Mouse (Mus musculus): ENCODE data around the gene Hist1h3g. TPM values are rescaled to one million over a fixed set of nuclear protein-coding genes. Genes with fewer than 3 reads are reported as not detected.
"Not testable (repeated sequence)": the region's sequence is repeated elsewhere in the genome, so short reads cannot be mapped to it uniquely, and the experiment has no call there.

Gene Hist1h3g
- total RNA-seq, 2 experiments from 2014 or later, result 3.6 to 5.5 TPM

DNA sequence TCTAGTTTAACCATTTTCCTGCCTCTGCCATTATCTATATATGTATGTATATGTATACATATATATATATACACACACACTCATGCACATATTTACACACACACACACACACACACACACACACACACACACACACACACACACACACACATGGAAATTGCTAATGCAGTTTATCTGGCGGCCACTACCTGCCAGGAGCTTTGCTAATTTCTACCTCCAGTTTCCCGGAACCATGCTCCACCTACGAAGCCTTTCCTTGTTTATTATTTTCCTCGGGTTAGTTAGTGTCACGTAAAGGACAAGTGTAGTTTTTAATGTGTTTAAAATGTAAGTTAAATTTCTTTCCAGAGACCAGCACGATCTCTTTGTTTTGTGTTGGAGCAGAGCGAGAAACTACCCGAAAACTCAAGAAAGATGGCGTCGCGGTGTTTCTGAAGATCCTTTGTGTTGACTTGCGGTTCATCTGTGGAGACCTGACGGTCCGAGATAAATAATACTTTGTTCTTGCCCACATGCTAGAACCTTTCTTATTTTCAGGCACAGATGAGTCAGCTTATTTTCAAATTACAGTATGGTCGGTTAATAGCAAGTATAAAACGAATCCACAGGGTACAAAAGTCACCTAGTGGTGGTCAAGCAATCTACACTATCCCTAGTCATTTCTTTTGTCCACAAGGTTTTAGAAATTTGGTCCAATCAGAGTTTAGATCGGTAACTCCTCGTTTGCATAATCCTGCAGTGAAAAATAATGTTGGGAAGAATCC lies 27.7 kb downstream of the Hist1h3g start:
- no peak for DNase-seq (ENCODE audit: low spot score in 2 of 2)
- Histone ChIP-seq H3K27ac (peak overlapping the region; percentile 97), H3K4me3 (peak overlapping the region; percentile 73)
- peak; percentile 81 for TF ChIP-seq CTCF (conservative IDR thresholded peaks at IDR 0.05)

GRCm38 (mm10) chr13:23564482-23564881 lies 29.3 kb downstream of the Hist1h3g start:
- no peak for DNase-seq (ENCODE audit: low spot score in 2 of 2)

DNA sequence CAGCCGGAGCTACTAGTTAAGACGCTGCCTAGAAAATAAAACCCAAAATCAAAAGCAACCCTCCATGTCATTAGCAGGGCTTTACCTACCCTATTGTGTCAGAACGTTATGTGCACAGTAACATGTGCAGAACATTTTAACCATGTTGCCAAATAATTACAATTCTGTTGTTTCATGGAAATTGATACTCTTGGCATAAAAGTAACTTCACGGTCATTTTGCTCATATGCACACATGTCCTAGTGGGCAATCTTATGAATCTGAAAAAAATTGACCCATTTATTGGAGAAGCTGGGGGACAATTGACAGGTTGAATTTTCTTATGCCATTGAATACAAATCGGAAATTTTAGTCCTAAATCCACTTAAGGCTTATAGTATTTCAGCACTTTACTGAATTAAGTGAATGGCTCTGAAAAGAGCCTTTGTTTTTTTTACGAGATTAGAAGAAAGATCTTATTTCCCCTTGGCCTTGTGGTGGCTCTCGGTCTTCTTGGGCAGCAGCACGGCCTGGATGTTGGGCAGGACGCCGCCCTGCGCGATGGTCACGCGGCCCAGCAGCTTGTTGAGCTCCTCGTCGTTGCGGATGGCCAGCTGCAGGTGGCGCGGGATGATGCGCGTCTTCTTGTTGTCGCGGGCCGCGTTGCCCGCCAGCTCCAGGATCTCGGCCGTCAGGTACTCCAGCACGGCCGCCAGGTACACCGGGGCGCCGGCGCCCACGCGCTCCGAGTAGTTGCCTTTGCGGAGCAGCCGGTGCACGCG lies 35.2 kb downstream of the Hist1h3g start:
- H3K4me3 ChIP-seq, result peak overlapping the region; percentile 73
- H3K27ac ChIP-seq, result peak overlapping the region; percentile 95

More at GRCm38 (mm10) chr13:23564482-23564881, 29.3 kb downstream of the Hist1h3g start:
- H3K27ac ChIP-seq, result no peak overlapping the region
- no peak overlapping the region for H3K4me3 ChIP-seq
- no peak for TF ChIP-seq CTCF (conservative IDR thresholded peaks at IDR 0.05)

GRCm38 (mm10) chr13:23571022-23571503 lies 35.8 kb downstream of the Hist1h3g start, which contains the start of the genes Hist1h2ae and Hist1h2bg:
Gene Hist1h2ae, minus strand, starts transcription at chr13:23571220.
Gene Hist1h2bg, plus strand, starts transcription at chr13:23571396.
- H3K27ac ChIP-seq, result peak within 1 kb of the TSS; percentile 95
- no peak for TF ChIP-seq CTCF (conservative IDR thresholded peaks at IDR 0.05)
- peak; percentile 72 to 92 for DNase-seq (ENCODE audit: low spot score in 2 of 2)
- peak within 1 kb of the TSS; percentile 73 for H3K4me3 ChIP-seq

More for the DNA sequence above, 35.2 kb downstream of the Hist1h3g start:
- not testable (repeated sequence) for DNase-seq (ENCODE audit: low spot score in 2 of 2)

DNA sequence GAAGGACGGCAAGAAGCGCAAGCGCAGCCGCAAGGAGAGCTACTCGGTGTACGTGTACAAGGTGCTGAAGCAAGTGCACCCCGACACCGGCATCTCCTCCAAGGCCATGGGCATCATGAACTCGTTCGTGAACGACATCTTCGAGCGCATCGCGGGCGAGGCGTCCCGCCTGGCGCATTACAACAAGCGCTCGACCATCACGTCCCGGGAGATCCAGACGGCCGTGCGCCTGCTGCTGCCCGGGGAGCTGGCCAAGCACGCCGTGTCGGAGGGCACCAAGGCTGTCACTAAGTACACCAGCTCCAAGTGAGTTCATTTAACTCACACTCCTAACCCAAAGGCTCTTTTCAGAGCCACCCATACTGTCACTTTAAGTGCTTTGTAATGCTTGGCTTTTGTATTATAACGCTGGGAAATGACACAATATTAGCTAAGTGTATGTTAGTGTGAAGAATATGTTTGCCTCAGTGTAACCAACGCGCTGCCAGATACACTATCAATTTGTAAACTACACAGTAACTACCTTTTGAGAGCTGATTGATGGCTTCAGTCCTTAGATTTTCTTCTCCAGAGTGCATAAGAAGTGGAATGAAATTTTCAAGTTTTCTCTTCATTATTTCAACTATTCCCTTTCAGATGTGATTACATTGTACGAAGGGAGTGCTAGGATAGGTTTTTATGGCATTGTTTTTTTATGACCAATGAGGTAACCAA lies 36.4 kb downstream of the Hist1h3g start:
- Histone ChIP-seq H3K27ac (peak overlapping the region; percentile 95), H3K4me3 (peak overlapping the region; percentile 73)
- DNase-seq (ENCODE audit: low spot score in 2 of 2), result not testable (repeated sequence)

- Histone ChIP-seq H3K4me3 (peak overlapping the region; percentile 73), H3K27ac (peak overlapping the region; percentile 95)
- no peak for TF ChIP-seq CTCF (conservative IDR thresholded peaks at IDR 0.05)
- DNase-seq (ENCODE audit: low spot score in 2 of 2), result no peak
These were observed 37.2 kb downstream of the Hist1h3g start for GRCm38 (mm10) chr13:23572218-23573033.

GRCm38 (mm10) chr13:23573034-23573897 lies 38.0 kb downstream of the Hist1h3g start:
- peak overlapping the region; percentile 95 for H3K27ac ChIP-seq
- not testable (repeated sequence) for DNase-seq (ENCODE audit: low spot score in 2 of 2)
- H3K4me3 ChIP-seq, result peak overlapping the region; percentile 73

GRCm38 (mm10) chr13:23573898-23574524 lies 38.8 kb downstream of the Hist1h3g start, which contains the start of the genes Hist1h2bf and Hist1h2ad:
Gene Hist1h2bf, minus strand, starts transcription at chr13:23574196.
Gene Hist1h2ad, plus strand, starts transcription at chr13:23574381.
- TF ChIP-seq CTCF (conservative IDR thresholded peaks at IDR 0.05), result 0 out of 2 replicates have a peak, but pooled peaks have one; percentile 6
- Histone ChIP-seq H3K27ac (peak within 1 kb of the TSS; percentile 76), H3K4me3 (peak within 1 kb of the TSS; percentile 73)
- peak; percentile 89 to 97 for DNase-seq (ENCODE audit: low spot score in 2 of 2)

DNA sequence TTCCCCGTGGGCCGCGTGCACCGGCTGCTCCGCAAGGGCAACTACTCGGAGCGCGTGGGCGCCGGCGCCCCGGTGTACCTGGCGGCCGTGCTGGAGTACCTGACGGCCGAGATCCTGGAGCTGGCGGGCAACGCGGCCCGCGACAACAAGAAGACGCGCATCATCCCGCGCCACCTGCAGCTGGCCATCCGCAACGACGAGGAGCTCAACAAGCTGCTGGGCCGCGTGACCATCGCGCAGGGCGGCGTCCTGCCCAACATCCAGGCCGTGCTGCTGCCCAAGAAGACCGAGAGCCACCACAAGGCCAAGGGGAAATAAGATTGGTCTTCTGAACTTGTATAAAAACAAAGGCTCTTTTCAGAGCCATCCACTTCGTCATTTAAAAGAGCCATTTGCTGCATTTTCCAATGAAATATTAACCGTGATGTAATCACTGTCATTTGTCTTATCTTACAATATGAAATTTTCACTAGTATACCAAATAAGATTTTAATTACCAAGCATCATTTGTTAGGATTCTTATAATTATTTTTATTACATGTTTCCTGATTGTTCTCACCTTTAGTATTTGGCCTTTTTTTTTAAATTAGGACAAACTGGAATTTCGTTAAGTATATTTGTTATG lies 39.4 kb downstream of the Hist1h3g start:
- H3K27ac ChIP-seq, result peak overlapping the region; percentile 64
- peak overlapping the region; percentile 73 for H3K4me3 ChIP-seq
- DNase-seq (ENCODE audit: low spot score in 2 of 2), result not testable (repeated sequence)

DNA sequence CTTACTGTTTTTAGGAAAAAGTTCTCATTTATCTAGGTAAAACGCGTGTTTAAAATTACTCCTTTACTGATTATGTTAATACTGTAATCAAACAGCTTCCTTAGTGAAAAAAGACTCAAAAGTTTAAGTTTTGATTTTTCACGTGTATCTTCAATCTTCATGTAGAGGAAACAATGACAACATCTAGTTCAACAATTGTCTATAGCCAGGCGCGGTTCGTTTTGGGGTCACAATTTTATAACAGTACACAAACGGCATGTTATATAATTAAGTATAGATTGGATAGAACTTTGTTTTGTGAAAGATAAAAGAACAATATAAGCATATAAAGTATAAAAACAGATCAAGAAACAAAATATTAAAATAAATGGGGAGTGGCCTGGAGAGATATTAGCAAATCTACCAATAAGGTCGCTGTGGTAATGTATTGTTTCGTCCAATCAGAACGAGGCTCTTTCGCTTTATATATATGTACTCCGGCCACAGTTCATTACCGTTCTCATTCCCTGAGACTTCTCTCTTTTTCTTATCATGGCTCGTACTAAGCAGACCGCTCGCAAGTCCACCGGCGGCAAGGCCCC lies 40.1 kb downstream of the Hist1h3g start, which contains the start of gene Hist1h3d:
Gene Hist1h3d (plus strand): TSS at position 493 of the 581 bp plus-strand sequence.
- DNase-seq (ENCODE audit: low spot score in 2 of 2), result peak; percentile 65 to 85
- H3K4me3 ChIP-seq, result peak within 1 kb of the TSS; percentile 61
- no peak for TF ChIP-seq CTCF (conservative IDR thresholded peaks at IDR 0.05)
- peak within 1 kb of the TSS; percentile 84 for H3K27ac ChIP-seq

DNA sequence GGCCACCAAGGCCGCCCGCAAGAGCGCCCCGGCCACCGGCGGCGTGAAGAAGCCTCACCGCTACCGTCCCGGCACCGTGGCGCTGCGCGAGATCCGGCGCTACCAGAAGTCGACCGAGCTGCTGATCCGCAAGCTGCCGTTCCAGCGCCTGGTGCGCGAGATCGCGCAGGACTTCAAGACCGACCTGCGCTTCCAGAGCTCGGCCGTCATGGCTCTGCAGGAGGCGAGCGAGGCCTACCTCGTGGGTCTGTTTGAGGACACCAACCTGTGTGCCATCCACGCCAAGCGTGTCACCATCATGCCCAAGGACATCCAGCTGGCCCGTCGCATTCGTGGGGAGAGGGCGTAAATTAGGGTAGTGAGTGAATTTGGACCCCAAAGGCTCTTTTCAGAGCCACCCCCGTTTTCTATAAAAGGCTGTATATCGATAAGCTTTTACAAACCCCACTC lies 40.7 kb downstream of the Hist1h3g start:
- peak overlapping the region; percentile 61 for H3K4me3 ChIP-seq
- not testable (repeated sequence) for DNase-seq (ENCODE audit: low spot score in 2 of 2)
- H3K27ac ChIP-seq, result peak overlapping the region; percentile 84
